Mouse (Mus musculus) forebrain, embryonic 11.5 days (tissue): ENCODE measurements at regions not wholly inside any gene's neighbourhood (a gene's known extent, or its start where the extent isn't known, plus 50 kb on each side); places are given as distances from the start of the nearest gene placed in this dataset.
A peak's percentile ranks its signal among the peaks of the same experiment; 100 is the strongest.

Source experiments
- ATAC-seq: fragments of 200-750 bp; cut with Nextera tagmentation; replicated peaks from 2 replicates; pipeline ENCODE4 v1.8.0; 2017; ENCODE audit warnings: moderate TSS enrichment; ENCODE audit not compliant: low FRiP score
- DNase-seq: peaks from one replicate; pipeline ENCODE4 v3.0.0-alpha.2; 2017; ENCODE audit warnings: low spot score
- H3K27ac ChIP-seq: fragments of 300-500 bp; sonication (generic); 2 replicates; pipeline ENCODE4 v1.5.1; 2014; ENCODE audit warnings: low read depth, low read length
- H3K27me3 ChIP-seq: fragments of 300-500 bp; sonication (generic); 2 replicates; pipeline ENCODE4 v1.6.1; 2014; ENCODE audit warnings: mild to moderate bottlenecking, low read length, mixed read lengths; ENCODE audit not compliant: control insufficient read depth, insufficient read depth
- H3K36me3 ChIP-seq: fragments of 300-500 bp; sonication (generic); 2 replicates; pipeline ENCODE4 v1.6.1; 2014; ENCODE audit warnings: mild to moderate bottlenecking, low read length, moderate library complexity, mixed read lengths; ENCODE audit not compliant: control insufficient read depth, insufficient read depth
- H3K4me1 ChIP-seq: fragments of 300-500 bp; sonication (generic); replicated peaks from 2 replicates; pipeline ENCODE4 v1.6.1; 2014; ENCODE audit warnings: low read length, mixed read lengths; ENCODE audit not compliant: control insufficient read depth, insufficient read depth
- H3K4me2 ChIP-seq: fragments of 300-500 bp; sonication (generic); 2 replicates; pipeline ENCODE4 v1.6.1; 2014; ENCODE audit warnings: low read depth, mild to moderate bottlenecking, low read length, moderate library complexity, mixed read lengths; ENCODE audit not compliant: severe bottlenecking
- H3K4me3 ChIP-seq: fragments of 300-500 bp; sonication (generic); 2 replicates; pipeline ENCODE4 v1.5.1; 2014; ENCODE audit warnings: low read depth, low read length
- H3K9ac ChIP-seq: fragments of 300-500 bp; sonication (generic); 2 replicates; pipeline ENCODE4 v1.6.1; 2014; ENCODE audit warnings: low read length
- H3K9me3 ChIP-seq: fragments of 300-500 bp; sonication (generic); 2 replicates; pipeline ENCODE4 v1.6.1; 2016; ENCODE audit warnings: low read length, mixed read lengths; ENCODE audit not compliant: control insufficient read depth
- WGBS: fragments of 180-500 bp; shearing (Covaris S2); extraction: QIAGEN DNeasy Blood & Tissue Kit; methylation state at CpG from one replicate; pipeline ENCODE4 v1.1.7; 2014; 5-methylcytosine and 5-hydroxymethylcytosine counted together

DNA sequence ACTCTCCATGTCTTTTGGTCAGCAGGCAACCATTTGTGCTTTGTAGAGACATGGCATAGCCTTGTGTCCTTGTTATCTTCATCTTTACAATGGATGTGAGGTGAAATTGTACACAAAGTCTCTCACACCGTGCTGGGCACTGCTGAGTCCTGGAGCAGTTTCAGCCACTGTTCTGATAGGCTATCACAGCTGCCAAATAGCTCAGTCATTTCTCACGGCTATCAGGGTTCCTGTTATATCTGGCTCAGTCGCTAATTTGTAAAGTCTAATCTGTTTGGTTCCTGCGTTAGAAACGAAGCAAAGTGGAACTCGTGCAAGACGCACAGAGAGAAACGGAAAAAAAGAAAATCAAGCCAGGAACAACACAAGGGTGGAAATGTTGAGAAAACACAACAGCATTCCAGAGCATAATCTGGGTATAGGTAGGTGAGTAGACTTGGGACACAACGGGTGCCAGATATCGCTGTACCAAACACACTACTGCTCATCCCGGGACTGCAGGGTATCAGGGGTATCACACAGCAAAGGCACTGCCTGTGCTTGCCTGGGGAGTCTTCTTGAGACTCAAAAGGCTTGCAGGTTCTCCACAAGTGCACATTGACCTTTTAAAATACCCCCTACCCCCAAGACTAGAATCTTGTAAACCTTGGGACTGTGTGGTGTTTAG is 189.7 kb upstream of the Pde3a start:
- Histone ChIP-seq H3K4me3 (no peak overlapping the region), H3K9me3 (no peaks in the 10 kb centered on the region; the same call in 1 of the 2 replicates), H3K4me2 (no peak overlapping the region), H3K36me3 (no peaks in the 10 kb centered on the region), H3K9ac (no peak overlapping the region), H3K4me1 (no peaks in the 10 kb centered on the region), H3K27me3 (no peaks in the 10 kb centered on the region), H3K27ac (no peak overlapping the region)
- DNase-seq: no peak
- no peak for ATAC-seq
- 94% methylated on average over 11 of the region's 11 CpGs for WGBS

- H3K4me2 ChIP-seq: no peak overlapping the region
- 82% methylated on average over 4 of the region's 4 CpGs for WGBS
- ATAC-seq: no peak
Observed at GRCm38 (mm10) chr6:141065724-141066123, 183.3 kb upstream of the Pde3a start.

DNA sequence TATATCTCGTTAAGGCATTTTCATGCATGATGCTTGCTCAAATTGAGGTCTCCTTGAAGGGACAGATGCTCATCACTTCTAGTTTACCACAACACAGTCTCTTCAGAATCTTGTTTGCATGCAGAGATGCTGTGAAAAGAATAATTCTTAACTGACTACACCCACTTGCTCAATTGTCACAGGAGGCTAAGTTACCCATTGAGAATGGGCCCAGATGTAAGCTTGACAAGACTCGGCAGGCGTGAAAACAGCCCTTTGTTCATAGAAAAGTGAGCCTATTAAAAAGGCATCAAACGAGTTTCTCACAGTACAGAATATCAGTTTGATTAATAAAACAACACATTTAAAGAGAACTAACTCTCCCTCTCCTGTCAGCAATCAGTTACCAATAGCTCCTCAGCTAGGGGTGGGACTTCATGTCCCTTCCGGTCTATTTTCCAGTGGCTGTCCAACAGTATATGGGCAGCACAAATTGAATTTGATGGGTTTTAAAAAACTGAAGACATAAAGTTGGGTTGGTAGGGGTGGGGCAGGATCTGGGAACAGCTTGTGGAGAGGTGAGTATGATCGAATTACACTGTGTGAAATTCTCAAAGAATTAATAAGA is 180.1 kb upstream of the Pde3a start:
- no peak overlapping the region for H3K4me3 ChIP-seq
- DNase-seq (no peak), ATAC-seq (peak; percentile 47; the same call in 1 of the 2 replicates)

More at GRCm38 (mm10) chr6:141065724-141066123, 183.3 kb upstream of the Pde3a start:
- H3K9me3 ChIP-seq: no peaks in the 10 kb centered on the region
- no peaks in the 10 kb centered on the region for H3K4me1 ChIP-seq
- H3K27me3 ChIP-seq: no peaks in the 10 kb centered on the region
- H3K36me3 ChIP-seq: no peaks in the 10 kb centered on the region
- H3K27ac ChIP-seq: no peak overlapping the region
- no peak overlapping the region for H3K9ac ChIP-seq
- no peak overlapping the region for H3K4me3 ChIP-seq
- no peak for DNase-seq

GRCm38 (mm10) chr6:141069896-141070295 is 179.2 kb upstream of the Pde3a start:
- Histone ChIP-seq H3K9me3 (no peaks in the 10 kb centered on the region), H3K27ac (no peak overlapping the region), H3K4me2 (no peak overlapping the region), H3K4me1 (no peaks in the 10 kb centered on the region), H3K4me3 (no peak overlapping the region), H3K27me3 (no peaks in the 10 kb centered on the region), H3K9ac (no peak overlapping the region), H3K36me3 (no peaks in the 10 kb centered on the region)
- ATAC-seq (no peak), DNase-seq (no peak)
- WGBS: 93% methylated on average over 6 of the region's 6 CpGs

More for the DNA sequence above, 180.1 kb upstream of the Pde3a start:
- 50% methylated on average over 6 of the region's 6 CpGs for WGBS
- Histone ChIP-seq H3K27me3 (no peaks in the 10 kb centered on the region), H3K36me3 (no peaks in the 10 kb centered on the region), H3K4me2 (no peak overlapping the region), H3K27ac (no peak overlapping the region), H3K9me3 (no peaks in the 10 kb centered on the region), H3K9ac (no peak overlapping the region), H3K4me1 (no peaks in the 10 kb centered on the region)

- no peak overlapping the region for H3K4me3 ChIP-seq
- H3K4me2 ChIP-seq: no peak overlapping the region
- ATAC-seq (no peak), DNase-seq (no peak)
- H3K9ac ChIP-seq: no peak overlapping the region
- no peak overlapping the region for H3K27ac ChIP-seq
- H3K36me3 ChIP-seq: no peaks in the 10 kb centered on the region
- no peaks in the 10 kb centered on the region for H3K9me3 ChIP-seq
- WGBS: 92% methylated on average over 2 of the region's 2 CpGs
- H3K4me1 ChIP-seq: no peaks in the 10 kb centered on the region
- no peaks in the 10 kb centered on the region for H3K27me3 ChIP-seq
Observed at GRCm38 (mm10) chr6:141071507-141071906, 177.6 kb upstream of the Pde3a start.

DNA sequence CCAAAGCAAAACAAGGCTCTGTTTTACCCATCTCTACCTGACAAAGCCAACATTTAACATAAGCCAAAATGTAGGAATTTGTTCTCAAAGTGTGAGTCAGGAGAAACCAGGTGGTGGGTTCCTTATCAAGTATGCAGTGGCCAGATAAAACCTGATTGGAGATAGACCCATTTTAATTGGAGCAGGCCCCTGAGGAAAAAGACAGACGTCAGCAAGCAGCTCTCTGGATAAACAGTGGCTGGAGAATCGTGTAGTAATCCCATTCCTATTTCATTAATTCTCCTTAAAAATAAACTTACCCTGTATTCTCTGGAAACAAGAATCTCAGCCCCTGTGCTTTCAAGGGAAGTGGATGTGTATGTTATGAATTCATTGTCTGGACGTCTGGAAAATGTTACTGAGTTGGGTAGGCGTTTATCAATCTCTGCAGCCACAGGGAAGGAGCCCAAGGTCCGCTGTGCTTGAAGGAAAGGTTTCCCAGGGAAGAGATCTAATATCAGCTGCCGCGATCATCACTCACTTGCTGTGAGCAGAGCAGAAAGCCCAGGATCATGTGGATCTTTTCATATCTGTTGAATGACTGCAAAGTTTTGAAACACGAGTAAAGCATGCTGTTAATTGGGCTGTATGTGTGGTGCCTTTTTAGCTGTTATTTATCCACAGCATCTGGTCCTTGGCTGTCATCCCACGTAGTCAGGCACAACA is 157.8 kb upstream of the Pde3a start:
- Histone ChIP-seq H3K9ac (no peak overlapping the region), H3K27me3 (no peaks in the 10 kb centered on the region), H3K9me3 (no peaks in the 10 kb centered on the region), H3K4me1 (no peaks in the 10 kb centered on the region), H3K4me3 (no peak overlapping the region), H3K27ac (no peak overlapping the region), H3K36me3 (no peaks in the 10 kb centered on the region), H3K4me2 (no peak overlapping the region)
- DNase-seq: no peak
- 74% methylated on average over 9 of the region's 9 CpGs for WGBS
- ATAC-seq: 0 out of 2 replicates have a peak, but pooled peaks have one; percentile 27

DNA sequence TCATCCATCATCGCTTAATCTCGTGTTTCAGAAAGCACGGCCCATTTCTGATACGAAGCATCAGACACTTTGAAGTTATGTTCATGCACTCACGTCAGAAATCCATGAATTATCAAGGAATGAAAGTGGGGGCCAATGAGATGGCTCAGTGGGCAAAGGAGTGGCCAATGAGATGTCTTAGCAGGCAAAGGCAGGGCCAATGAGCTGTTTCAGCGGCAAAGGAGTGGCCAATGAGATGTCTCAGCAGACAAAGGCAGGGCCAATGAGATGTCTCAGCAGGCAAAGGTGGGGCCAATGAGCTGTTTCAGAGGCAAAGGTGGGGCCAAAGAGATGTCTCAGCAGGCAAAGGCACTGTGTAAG is 157.3 kb upstream of the Pde3a start:
- 91% methylated on average over 6 of the region's 6 CpGs for WGBS
- DNase-seq (no peak), ATAC-seq (no peak)
- Histone ChIP-seq H3K27ac (no peak overlapping the region), H3K4me1 (no peaks in the 10 kb centered on the region), H3K9ac (no peak overlapping the region), H3K4me3 (no peak overlapping the region), H3K4me2 (no peak overlapping the region), H3K27me3 (no peaks in the 10 kb centered on the region), H3K36me3 (no peaks in the 10 kb centered on the region), H3K9me3 (no peaks in the 10 kb centered on the region)

GRCm38 (mm10) chr6:141097338-141098122 is 151.5 kb upstream of the Pde3a start:
- DNase-seq (no peak), ATAC-seq (no peak)
- H3K9me3 ChIP-seq: no peaks in the 10 kb centered on the region
- H3K4me2 ChIP-seq: no peak overlapping the region
- H3K27ac ChIP-seq: no peak overlapping the region
- no peak overlapping the region for H3K9ac ChIP-seq
- no peaks in the 10 kb centered on the region for H3K4me1 ChIP-seq
- no peaks in the 10 kb centered on the region for H3K27me3 ChIP-seq
- no peaks in the 10 kb centered on the region for H3K36me3 ChIP-seq
- H3K4me3 ChIP-seq: no peak overlapping the region
- 60% methylated on average over 13 of the region's 13 CpGs for WGBS
